Mouse (Mus musculus): ENCODE results near the gene Slc39a13. TPM values are rescaled to one million over a fixed set of nuclear protein-coding genes. Genes with fewer than 3 reads are reported as not detected.
"Not testable (repeated sequence)": the region's sequence is repeated elsewhere in the genome, so short reads cannot be mapped to it uniquely, and the experiment has no call there.

Gene Slc39a13
- polyA plus RNA-seq (2016; fragmentation: Nextera tagmentation; extraction: Ambion mirVana) = 18.1 and 31.6 TPM in 2 replicates

GRCm38 (mm10) chr2:91070076-91070800 lies at the start of gene Slc39a13:
Gene Slc39a13 (minus strand): TSS chr2:91070417.
- Histone ChIP-seq H3K27me3 (ENCODE audit: low read depth, poor library complexity, severe bottlenecking) (no peaks in the 10 kb centered on the region), H3K36me3 (peaks cover 23% of the 10 kb centered on the region), H3K4me1 (peaks cover 35% of the 10 kb centered on the region), H3K27ac (peak within 1 kb of the TSS; percentile 87), H3K9me3 (replicated peaks) (no peaks in the 10 kb centered on the region), H3K4me3 (peak within 1 kb of the TSS; percentile 61)
- WGBS = under 1% methylated on average over 60 of the region's 69 CpGs
- DNase-seq (ENCODE audit: low spot score) = peak; percentile 96

- H3K27me3 ChIP-seq (ENCODE audit: low read depth, poor library complexity, severe bottlenecking) = peaks cover 29% of the 10 kb centered on the region
- H3K4me1 ChIP-seq = peaks cover 14% of the 10 kb centered on the region
- WGBS = 90% methylated on average over 6 of the region's 6 CpGs
- no peak overlapping the region for H3K4me3 ChIP-seq
- H3K27ac ChIP-seq = no peak overlapping the region
- no peaks in the 10 kb centered on the region for H3K9me3 ChIP-seq (replicated peaks)
- no peaks in the 10 kb centered on the region for H3K36me3 ChIP-seq
- DNase-seq (ENCODE audit: low spot score) = no peak
Observed at GRCm38 (mm10) chr2:91119551-91119950, 49.3 kb upstream of the Slc39a13 start.

GRCm38 (mm10) chr2:91119061-91119460 lies 48.8 kb upstream of the Slc39a13 start:
- Histone ChIP-seq H3K4me3 (no peak overlapping the region), H3K27ac (no peak overlapping the region), H3K9me3 (replicated peaks) (no peaks in the 10 kb centered on the region), H3K36me3 (no peaks in the 10 kb centered on the region), H3K4me1 (peaks cover 14% of the 10 kb centered on the region), H3K27me3 (ENCODE audit: low read depth, poor library complexity, severe bottlenecking) (peaks cover 30% of the 10 kb centered on the region)
- 91% methylated on average over 19 of the region's 19 CpGs for WGBS
- DNase-seq (ENCODE audit: low spot score) = no peak

GRCm38 (mm10) chr2:91118647-91119046 lies 48.4 kb upstream of the Slc39a13 start:
- 60% methylated on average over 1 of the region's 1 CpGs for WGBS
- no peak for DNase-seq (ENCODE audit: low spot score)
- no peak overlapping the region for H3K4me3 ChIP-seq

GRCm38 (mm10) chr2:91117585-91118275 lies 47.5 kb upstream of the Slc39a13 start, which contains the start of gene Mybpc3:
Gene Mybpc3 (plus strand): TSS chr2:91118144.
- H3K27ac ChIP-seq = no peak within 1 kb of the TSS
- peaks cover 32% of the 10 kb centered on the region for H3K27me3 ChIP-seq (ENCODE audit: low read depth, poor library complexity, severe bottlenecking)
- H3K4me3 ChIP-seq = no peak within 1 kb of the TSS
- no peak for DNase-seq (ENCODE audit: low spot score)
- 87% methylated on average over 11 of the region's 11 CpGs for WGBS
- no peaks in the 10 kb centered on the region for H3K9me3 ChIP-seq (replicated peaks)
- H3K4me1 ChIP-seq = peaks cover 14% of the 10 kb centered on the region
- H3K36me3 ChIP-seq = no peaks in the 10 kb centered on the region

More at GRCm38 (mm10) chr2:91118647-91119046, 48.4 kb upstream of the Slc39a13 start:
- H3K9me3 ChIP-seq (replicated peaks) = no peaks in the 10 kb centered on the region
- H3K4me1 ChIP-seq = peaks cover 14% of the 10 kb centered on the region
- peaks cover 32% of the 10 kb centered on the region for H3K27me3 ChIP-seq (ENCODE audit: low read depth, poor library complexity, severe bottlenecking)
- H3K27ac ChIP-seq = no peak overlapping the region
- no peaks in the 10 kb centered on the region for H3K36me3 ChIP-seq

- Histone ChIP-seq H3K4me1 (peaks cover 14% of the 10 kb centered on the region), H3K27ac (no peak overlapping the region), H3K4me3 (no peak overlapping the region), H3K9me3 (replicated peaks) (no peaks in the 10 kb centered on the region), H3K27me3 (ENCODE audit: low read depth, poor library complexity, severe bottlenecking) (peaks cover 32% of the 10 kb centered on the region), H3K36me3 (no peaks in the 10 kb centered on the region)
- WGBS = 80% methylated on average over 5 of the region's 5 CpGs
- DNase-seq (ENCODE audit: low spot score) = no peak
Observed at GRCm38 (mm10) chr2:91116842-91117241, 46.6 kb upstream of the Slc39a13 start.

GRCm38 (mm10) chr2:91115578-91115970 lies 45.4 kb upstream of the Slc39a13 start:
- DNase-seq (ENCODE audit: low spot score) = peak; percentile 35
- Histone ChIP-seq H3K27me3 (ENCODE audit: low read depth, poor library complexity, severe bottlenecking) (peaks cover 29% of the 10 kb centered on the region), H3K36me3 (no peaks in the 10 kb centered on the region), H3K4me3 (peak overlapping the region; percentile 59), H3K9me3 (replicated peaks) (no peaks in the 10 kb centered on the region), H3K4me1 (peaks cover 14% of the 10 kb centered on the region), H3K27ac (peak overlapping the region; percentile 70)
- WGBS = 43% methylated on average over 12 of the region's 12 CpGs

- Histone ChIP-seq H3K4me1 (peaks cover 14% of the 10 kb centered on the region), H3K27ac (peak overlapping the region; percentile 70), H3K36me3 (no peaks in the 10 kb centered on the region), H3K4me3 (peak overlapping the region; percentile 59), H3K27me3 (ENCODE audit: low read depth, poor library complexity, severe bottlenecking) (peaks cover 29% of the 10 kb centered on the region), H3K9me3 (replicated peaks) (no peaks in the 10 kb centered on the region)
- 7% methylated on average over 42 of the region's 42 CpGs for WGBS
- peak; percentile 97 for DNase-seq (ENCODE audit: low spot score)
Observed at GRCm38 (mm10) chr2:91114781-91115577, 44.8 kb upstream of the Slc39a13 start.

- peaks cover 14% of the 10 kb centered on the region for H3K4me1 ChIP-seq
- no peak for DNase-seq (ENCODE audit: low spot score)
- 72% methylated on average over 6 of the region's 6 CpGs for WGBS
- H3K27me3 ChIP-seq (ENCODE audit: low read depth, poor library complexity, severe bottlenecking) = peaks cover 29% of the 10 kb centered on the region
- no peaks in the 10 kb centered on the region for H3K36me3 ChIP-seq
- no peaks in the 10 kb centered on the region for H3K9me3 ChIP-seq (replicated peaks)
- H3K4me3 ChIP-seq = no peak overlapping the region
- no peak overlapping the region for H3K27ac ChIP-seq
Observed at GRCm38 (mm10) chr2:91113852-91114251, 43.6 kb upstream of the Slc39a13 start.

- no peak overlapping the region for H3K4me3 ChIP-seq
- no peaks in the 10 kb centered on the region for H3K9me3 ChIP-seq (replicated peaks)
- H3K27me3 ChIP-seq (ENCODE audit: low read depth, poor library complexity, severe bottlenecking) = peaks cover 29% of the 10 kb centered on the region
- 77% methylated on average over 10 of the region's 10 CpGs for WGBS
- no peak for DNase-seq (ENCODE audit: low spot score)
- no peaks in the 10 kb centered on the region for H3K36me3 ChIP-seq
- H3K27ac ChIP-seq = no peak overlapping the region
- H3K4me1 ChIP-seq = peaks cover 14% of the 10 kb centered on the region
Observed at GRCm38 (mm10) chr2:91113334-91113733, 43.1 kb upstream of the Slc39a13 start.

- H3K9me3 ChIP-seq (replicated peaks) = no peaks in the 10 kb centered on the region
- no peak for DNase-seq (ENCODE audit: low spot score)
- no peak overlapping the region for H3K4me3 ChIP-seq
- peaks cover 14% of the 10 kb centered on the region for H3K4me1 ChIP-seq
- H3K27me3 ChIP-seq (ENCODE audit: low read depth, poor library complexity, severe bottlenecking) = peaks cover 23% of the 10 kb centered on the region
- no peak overlapping the region for H3K27ac ChIP-seq
- WGBS = 65% methylated on average over 4 of the region's 4 CpGs
- no peaks in the 10 kb centered on the region for H3K36me3 ChIP-seq
Observed at GRCm38 (mm10) chr2:91112491-91112890, 42.3 kb upstream of the Slc39a13 start.

GRCm38 (mm10) chr2:91111832-91112231 lies 41.6 kb upstream of the Slc39a13 start:
- not testable (repeated sequence) for H3K36me3 ChIP-seq; H3K9me3 ChIP-seq (replicated peaks); H3K4me3 ChIP-seq; DNase-seq (ENCODE audit: low spot score); H3K27ac ChIP-seq
- 96% methylated on average over 3 of the region's 3 CpGs for WGBS
- H3K27me3 ChIP-seq (ENCODE audit: low read depth, poor library complexity, severe bottlenecking) = peaks cover 19% of the 10 kb centered on the region
- H3K4me1 ChIP-seq = peaks cover 14% of the 10 kb centered on the region
